ENCODE assay signal across 10 mouse cellular contexts in genomic region chr17:64668504-64668903, GRCm38 (mm10).
A peak's percentile ranks its signal among the peaks of the same experiment; 100 is the strongest.
DNase-seq lines count a peak whose midpoint lies in the region; ATAC-seq and TF ChIP-seq lines count a peak whose summit lies in the region.
"Had no signal": no experiment of that assay in that cellular context is flagged by ENCODE, and none has a peak within 500 bp of the region (broad histone marks: within the 10 kb centered on the region; RNA-seq: fewer than 3 reads in every experiment).

No protein-coding gene starts in this region.

- peaks cover 13% of the 10 kb centered on the region for H3K4me1 ChIP-seq in liver, adult 2 months (ENCODE audit: control insufficient read depth, insufficient read depth, low read length)
- H3K4me1 ChIP-seq in kidney, postnatal 0 days (replicated peaks; ENCODE audit: insufficient read depth, low read length): no peaks in the 10 kb centered on the region
- H3K4me1 ChIP-seq in intestine, postnatal 0 days (replicated peaks; ENCODE audit: control insufficient read depth, insufficient read depth, low read length): no peaks in the 10 kb centered on the region
- H3K4me1 ChIP-seq: limb, embryonic 12.5 days had no signal

- H3K27me3 ChIP-seq in liver, adult 2 months (ENCODE audit: control insufficient read depth, insufficient read depth, low read length): no peaks in the 10 kb centered on the region
- H3K27me3 ChIP-seq in kidney, postnatal 0 days (ENCODE audit: insufficient read depth, low read length): no peaks in the 10 kb centered on the region
- no peaks in the 10 kb centered on the region for H3K27me3 ChIP-seq in intestine, postnatal 0 days (replicated peaks; ENCODE audit: control insufficient read depth, insufficient read depth, low read length)
- H3K27me3 ChIP-seq: limb, embryonic 12.5 days had no signal

- WGBS in liver, adult 2 months: 34% methylated on average over 5 of the region's 5 CpGs
- WGBS in kidney, postnatal 0 days: 37% methylated on average over 5 of the region's 5 CpGs
- WGBS in intestine, postnatal 0 days: 74% methylated on average over 5 of the region's 5 CpGs

- no peak for TF ChIP-seq POLR2A in liver, adult 2 months (IDR thresholded peaks at IDR 0.05; ENCODE audit: extremely low read depth, insufficient read depth, low read length)

- H3K9me3 ChIP-seq in kidney, postnatal 0 days (replicated peaks; ENCODE audit: low read length): no peaks in the 10 kb centered on the region
- no peaks in the 10 kb centered on the region for H3K9me3 ChIP-seq in intestine, postnatal 0 days (ENCODE audit: control insufficient read depth)
- H3K9me3 ChIP-seq: limb, embryonic 12.5 days had no signal

- peaks cover 11% of the 10 kb centered on the region; the same call in 1 of the 2 replicates for H3K79me2 ChIP-seq in liver, adult 2 months (ENCODE audit: control insufficient read depth, insufficient read depth, low read length)

- no peak overlapping the region for H3K4me2 ChIP-seq in kidney, postnatal 0 days (ENCODE audit: low read length)
- H3K4me2 ChIP-seq in intestine, postnatal 0 days (replicated peaks; ENCODE audit: low read depth): no peak overlapping the region
- H3K4me2 ChIP-seq: limb, embryonic 12.5 days had no signal

- peaks cover 52% of the 10 kb centered on the region for H3K36me3 ChIP-seq in liver, adult 2 months (ENCODE audit: control insufficient read depth, insufficient read depth, low read length)
- H3K36me3 ChIP-seq in kidney, postnatal 0 days (ENCODE audit: insufficient read depth, low read length): peaks cover 16% of the 10 kb centered on the region
- H3K36me3 ChIP-seq in intestine, postnatal 0 days (ENCODE audit: control insufficient read depth, insufficient read depth): peaks cover 40% of the 10 kb centered on the region

- ATAC-seq in kidney, postnatal 0 days (replicated peaks; ENCODE audit: low FRiP score, low read depth): peak; percentile 94
- ATAC-seq in erythroid progenitor cell, adult 5-6 weeks (replicated peaks; ENCODE audit: low FRiP score, poor library complexity, severe bottlenecking): no peak
- no peak for ATAC-seq in intestine, postnatal 0 days
- ATAC-seq: hindbrain, postnatal 0 days had no signal

- TF ChIP-seq CTCF in liver, adult 2 months (IDR thresholded peaks at IDR 0.05; ENCODE audit: low read depth, low read length): no peak
- no peak for TF ChIP-seq CTCF in kidney, postnatal 0 days (IDR thresholded peaks at IDR 0.05; ENCODE audit: low read depth)
- no peak for TF ChIP-seq CTCF in intestine, postnatal 0 days (IDR thresholded peaks at IDR 0.05; ENCODE audit: low read depth)

- peak; percentile 88 for DNase-seq in liver, adult 2 months (ENCODE audit: extremely low read depth, low read depth, low spot score)
- no peak for DNase-seq in liver
- peak; percentile 12 for DNase-seq in adrenal gland, postnatal 25 days
- DNase-seq in kidney, postnatal 0 days (ENCODE audit: low spot score): peak; percentile 76
- DNase-seq in spleen, adult 18-20 months: peak; percentile 44 to 62
- no peak for DNase-seq in urinary bladder, adult 2 months (ENCODE audit: low spot score)

- H3K4me3 ChIP-seq in liver, adult 2 months (ENCODE audit: insufficient read depth, low read depth, low read length): no peak overlapping the region
- H3K4me3 ChIP-seq in kidney, postnatal 0 days (replicated peaks; ENCODE audit: low read depth, low read length): no peak overlapping the region
- no peak overlapping the region for H3K4me3 ChIP-seq in intestine, postnatal 0 days (ENCODE audit: low read depth, low read length)
- H3K4me3 ChIP-seq: limb, embryonic 12.5 days had no signal

- H3K27ac ChIP-seq in liver, adult 2 months (replicated peaks; ENCODE audit: insufficient read depth, low read depth, low read length): no peak overlapping the region
- no peak overlapping the region for H3K27ac ChIP-seq in kidney, postnatal 0 days
- H3K27ac ChIP-seq in intestine, postnatal 0 days (ENCODE audit: low read depth, low read length): no peak overlapping the region
- H3K27ac ChIP-seq: hindbrain, postnatal 0 days; limb, embryonic 12.5 days had no signal

- no peak overlapping the region for H3K9ac ChIP-seq in liver, adult 2 months (ENCODE audit: low read depth, low read length)
- no peak overlapping the region for H3K9ac ChIP-seq in kidney, postnatal 0 days (ENCODE audit: low read depth, low read length)
- H3K9ac ChIP-seq in intestine, postnatal 0 days (ENCODE audit: low read depth, low read length): no peak overlapping the region
- H3K9ac ChIP-seq: limb, embryonic 12.5 days had no signal

Comparison
In these comparisons a context has a peak if more than half of its experiments do, and no peak if none do; other contexts are left out.
1. DNase-seq: peak in liver, adult 2 months (single experiment), adrenal gland, postnatal 25 days (single experiment), kidney, postnatal 0 days (single experiment) and spleen, adult 18-20 months (2 of 2); none in liver (single experiment) and urinary bladder, adult 2 months (single experiment).